Mouse (Mus musculus): ENCODE measurements around the gene Golga1. TPM values are rescaled to one million over a fixed set of nuclear protein-coding genes. Genes with fewer than 3 reads are reported as not detected.

Golga1 gene
- polyA plus RNA-seq (2014; fragmentation: Illumina TruSeq; extraction: RNeasy Lipid Tissue Mini Kit (QIAGEN cat#74804); ENCODE audit: insufficient read depth, low read depth, low replicate concordance), result 10.0 TPM

DNA sequence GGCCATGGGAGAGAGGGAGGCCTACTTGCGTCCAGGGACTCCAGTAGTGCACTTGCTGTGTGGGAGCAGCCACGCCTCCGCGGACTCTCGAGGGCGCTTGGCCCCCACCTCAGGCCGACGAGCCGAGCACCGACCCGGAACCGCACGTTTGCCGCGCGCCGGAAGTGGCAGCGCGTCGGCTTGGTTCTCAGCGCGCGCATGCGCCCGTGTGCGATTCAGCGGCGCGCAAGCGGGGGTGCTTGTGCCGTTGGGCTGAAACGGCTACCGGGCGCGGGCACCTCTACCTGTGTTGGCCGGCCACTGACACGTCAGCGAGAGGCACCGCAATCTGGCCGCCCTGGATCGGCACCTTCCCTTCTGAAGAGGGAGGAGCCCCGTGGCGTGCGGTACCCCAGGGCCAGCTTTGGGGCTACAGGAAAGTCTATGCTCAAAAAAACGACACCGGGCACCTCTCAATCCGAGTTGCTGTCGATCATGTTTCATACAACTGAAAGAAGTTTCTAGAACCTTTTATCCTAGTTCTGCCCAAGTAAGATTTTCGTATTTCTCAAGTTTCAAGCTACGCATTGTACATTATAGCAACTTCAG is at the start of gene Golga1:
Gene Golga1 (minus strand): TSS at position 142 of the 588 bp plus-strand sequence.

DNA sequence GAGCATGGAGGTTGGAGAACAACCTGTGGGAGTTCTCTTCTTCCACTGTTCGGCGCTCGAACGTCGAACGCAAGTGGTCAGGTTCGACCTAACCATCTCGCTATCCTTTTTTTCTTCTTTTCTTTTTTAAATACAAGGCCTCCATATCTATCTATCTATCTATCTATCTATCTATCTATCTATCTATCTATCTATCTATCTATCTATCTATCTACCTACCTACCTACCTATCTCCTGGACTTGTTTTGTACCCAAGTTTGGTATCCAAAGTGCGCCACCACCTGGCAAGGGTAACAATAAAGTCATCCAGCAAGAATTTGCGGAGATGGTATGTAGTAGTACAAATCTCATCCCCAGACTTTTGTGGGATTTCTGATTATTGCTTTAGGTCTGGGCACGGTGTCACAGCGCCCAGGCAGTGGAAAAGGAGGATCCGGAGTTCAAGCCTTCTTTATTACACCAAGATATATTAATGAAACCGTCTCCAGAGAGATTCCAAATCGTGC is 59.7 kb downstream of the Golga1 start, which contains the start of gene Rpl35:
Gene Rpl35 (minus strand): TSS at position 51 of the 506 bp plus-strand sequence.

DNA sequence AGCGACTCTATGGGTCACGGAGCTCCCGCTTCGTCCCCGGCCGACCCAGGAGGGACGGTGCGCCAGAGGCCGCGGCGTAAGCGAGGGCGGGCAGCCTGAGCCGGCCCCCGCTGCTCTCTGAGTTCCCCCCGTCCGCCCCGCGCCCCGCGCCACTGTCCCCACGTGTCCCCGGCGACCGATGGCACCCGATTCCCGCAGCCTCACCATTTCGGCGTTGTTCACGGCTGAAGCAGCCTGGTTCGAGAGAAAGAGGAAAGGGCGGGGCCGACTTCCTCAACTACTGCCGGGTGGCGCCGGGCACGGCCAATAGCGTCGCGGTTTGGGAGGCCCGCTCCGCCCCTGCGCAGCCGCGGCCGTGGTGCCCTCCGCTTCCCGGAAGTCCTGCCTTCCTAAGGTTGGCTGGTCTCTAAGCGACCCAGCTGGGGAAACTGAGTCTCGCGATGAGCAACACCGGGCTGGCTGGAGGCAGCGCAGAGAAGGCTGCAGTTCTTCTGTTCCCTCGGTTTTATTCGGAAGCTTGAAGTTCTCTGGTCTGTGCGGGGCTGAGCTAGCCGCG is 60.4 kb downstream of the Golga1 start, which contains the start of gene Arpc5l:
Gene Arpc5l (plus strand): TSS at position 469 of the 556 bp plus-strand sequence.

DNA sequence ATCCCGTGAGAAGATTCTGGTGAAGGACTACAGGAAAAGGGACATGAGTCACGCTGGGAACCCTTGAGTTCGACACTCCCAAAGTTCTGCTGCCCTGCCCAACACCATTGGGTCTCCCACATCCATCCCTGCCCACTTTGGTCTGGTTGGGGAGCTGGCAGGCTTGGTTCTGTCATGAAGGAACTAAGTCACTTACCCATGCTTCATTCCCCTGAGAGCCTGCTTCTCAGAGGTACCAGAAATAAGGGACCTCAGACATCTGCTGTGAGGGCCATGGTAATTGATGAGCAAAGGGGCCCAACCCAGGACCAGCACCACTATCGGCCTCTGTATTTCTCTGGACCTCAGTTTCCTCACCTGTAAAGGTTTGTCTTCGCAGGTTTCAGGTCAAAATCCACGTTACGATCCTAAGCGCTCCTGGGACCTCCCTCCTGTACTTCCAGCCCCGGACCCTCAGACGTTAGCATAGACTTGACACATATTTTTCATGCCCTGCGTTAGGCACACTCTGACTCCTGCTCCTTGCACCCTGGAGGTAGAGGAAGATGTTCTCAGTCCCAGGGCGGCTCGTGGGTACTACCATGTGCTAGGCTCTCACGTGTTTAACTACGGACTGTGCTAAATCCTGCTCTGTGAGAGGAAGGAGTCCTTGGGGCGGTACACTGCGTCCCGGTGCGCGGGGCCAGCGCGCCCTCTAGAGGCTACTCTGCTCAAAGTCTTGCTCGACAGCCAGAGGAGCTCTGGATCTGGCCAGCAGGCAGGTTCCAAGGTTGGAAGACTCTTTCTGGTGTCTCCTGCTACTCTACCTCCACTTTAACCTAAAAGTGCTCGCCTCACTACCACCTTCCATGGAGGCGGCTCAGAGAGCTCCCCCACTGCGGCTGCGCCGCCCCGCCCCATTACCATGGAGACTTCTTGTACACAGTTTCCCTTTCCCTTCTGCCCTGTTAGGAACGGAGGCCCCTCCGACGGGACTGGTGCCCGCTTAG is 67.7 kb downstream of the Golga1 start, which contains the start of gene Wdr38:
Gene Wdr38 (plus strand): TSS at position 91 of the 989 bp plus-strand sequence.

Other genes starting within 250 kb of the Golga1 start
- gene Nr6a1, start 137.9 kb downstream of the Golga1 start, polyA plus RNA-seq (2014; fragmentation: Illumina TruSeq; extraction: RNeasy Lipid Tissue Mini Kit (QIAGEN cat#74804); ENCODE audit: insufficient read depth, low read depth, low replicate concordance), result 1.3 TPM
- gene Olfml2a, start 133.6 kb downstream of the Golga1 start, polyA plus RNA-seq (2014; fragmentation: Illumina TruSeq; extraction: RNeasy Lipid Tissue Mini Kit (QIAGEN cat#74804); ENCODE audit: insufficient read depth, low read depth, low replicate concordance), result 5.2 TPM
- gene Wdr38, start 68.1 kb downstream of the Golga1 start, polyA plus RNA-seq (2014; fragmentation: Illumina TruSeq; extraction: RNeasy Lipid Tissue Mini Kit (QIAGEN cat#74804); ENCODE audit: insufficient read depth, low read depth, low replicate concordance), result 1.5 TPM
- gene Arpc5l, start 60.2 kb downstream of the Golga1 start, polyA plus RNA-seq (2014; fragmentation: Illumina TruSeq; extraction: RNeasy Lipid Tissue Mini Kit (QIAGEN cat#74804); ENCODE audit: insufficient read depth, low read depth, low replicate concordance), result 59.7 TPM
- gene Rpl35, start 59.9 kb downstream of the Golga1 start, polyA plus RNA-seq (2014; fragmentation: Illumina TruSeq; extraction: RNeasy Lipid Tissue Mini Kit (QIAGEN cat#74804); ENCODE audit: insufficient read depth, low read depth, low replicate concordance), result 682 TPM
- 1.2 TPM for gene Scai, start 125.2 kb upstream of the Golga1 start, polyA plus RNA-seq (2014; fragmentation: Illumina TruSeq; extraction: RNeasy Lipid Tissue Mini Kit (QIAGEN cat#74804); ENCODE audit: insufficient read depth, low read depth, low replicate concordance)
- 36.2 TPM for gene Ppp6c, start 160.9 kb upstream of the Golga1 start, polyA plus RNA-seq (2014; fragmentation: Illumina TruSeq; extraction: RNeasy Lipid Tissue Mini Kit (QIAGEN cat#74804); ENCODE audit: insufficient read depth, low read depth, low replicate concordance)

All from lung, adult 10 weeks (tissue).